8 mouse cellular contexts compared by ENCODE assay signal in genomic region chr17:23725999-23726757, GRCm38 (mm10). TPM values are rescaled to one million over a fixed set of nuclear protein-coding genes. Genes with fewer than 3 reads are reported as not detected.
A peak's percentile ranks its signal among the peaks of the same experiment; 100 is the strongest.
DNase-seq lines count a peak whose midpoint lies in the region; ATAC-seq and TF ChIP-seq lines count a peak whose summit lies in the region.

Pkmyt1 (plus strand) TSS chr17:23726336.

- intact Hi-C loops in heart, adult 2 months (cut with DNase I), result no loop called here

- peak within 1 kb of the TSS; percentile 73 for H3K27ac ChIP-seq in embryonic facial prominence, embryonic 13.5 days
- peak within 1 kb of the TSS; percentile 86 for H3K27ac ChIP-seq in heart, adult 2 months
- peak within 1 kb of the TSS; percentile 73; the same call in 1 of the 2 replicates for H3K27ac ChIP-seq in limb, embryonic 13.5 days
- peak within 1 kb of the TSS; percentile 61 for H3K27ac ChIP-seq in midbrain, embryonic 16.5 days (ENCODE audit: low read length)

- peak; percentile 95 for TF ChIP-seq POLR2A in heart, adult 2 months (IDR thresholded peaks at IDR 0.05; ENCODE audit: insufficient read depth, low read depth, low read length)

- H3K4me1 ChIP-seq in embryonic facial prominence, embryonic 13.5 days, result peaks cover 13% of the 10 kb centered on the region; the same call in 1 of the 2 replicates
- peaks cover 3% of the 10 kb centered on the region for H3K4me1 ChIP-seq in heart, adult 2 months (ENCODE audit: control insufficient read depth, insufficient read depth, low read length)
- H3K4me1 ChIP-seq in limb, embryonic 13.5 days, result peaks cover 17% of the 10 kb centered on the region
- peaks cover 10% of the 10 kb centered on the region; the same call in 1 of the 2 replicates for H3K4me1 ChIP-seq in midbrain, embryonic 16.5 days (ENCODE audit: control insufficient read depth, insufficient read depth, low read length)

- peak; percentile 21 for TF ChIP-seq CTCF in heart, adult 2 months (IDR thresholded peaks at IDR 0.05)

- H3K4me3 ChIP-seq in embryonic facial prominence, embryonic 13.5 days, result peak within 1 kb of the TSS; percentile 86
- H3K4me3 ChIP-seq in heart, adult 2 months, result peak within 1 kb of the TSS; percentile 91
- H3K4me3 ChIP-seq in limb, embryonic 13.5 days, result peak within 1 kb of the TSS; percentile 88
- peak within 1 kb of the TSS; percentile 90 for H3K4me3 ChIP-seq in midbrain, embryonic 16.5 days (ENCODE audit: low read depth, low read length)

- peak; percentile 91 for ATAC-seq in embryonic facial prominence, embryonic 13.5 days (ENCODE audit: insufficient number of reproducible peaks, insufficient read depth, low FRiP score, low TSS enrichment, low read depth)
- peak; percentile 93 for ATAC-seq in limb, embryonic 13.5 days (ENCODE audit: low FRiP score, low read depth)
- peak; percentile 93 for ATAC-seq in midbrain, embryonic 16.5 days

- H3K27me3 ChIP-seq in embryonic facial prominence, embryonic 13.5 days, result no peaks in the 10 kb centered on the region
- H3K27me3 ChIP-seq in heart, adult 2 months (ENCODE audit: control insufficient read depth, insufficient read depth, low read length), result no peaks in the 10 kb centered on the region
- no peaks in the 10 kb centered on the region for H3K27me3 ChIP-seq in limb, embryonic 13.5 days
- H3K27me3 ChIP-seq in midbrain, embryonic 16.5 days (ENCODE audit: control insufficient read depth, insufficient read depth, low read depth, low read length), result no peaks in the 10 kb centered on the region

- peak; percentile 95 for DNase-seq in 3134 (ENCODE audit: extremely low read depth, insufficient read length, low spot score)
- DNase-seq in adrenal gland, postnatal 36 days, result peak; percentile 97 to 99
- DNase-seq in heart, adult 2 months, result peak; percentile 96 to 98
- peak; percentile 93 to 94 for DNase-seq in kidney, adult 8-10 months
- DNase-seq in spleen, postnatal 10 days (ENCODE audit: low spot score in 2 of 2), result peak; percentile 97 to 98

- H3K4me2 ChIP-seq in embryonic facial prominence, embryonic 13.5 days, result peak within 1 kb of the TSS; percentile 77
- H3K4me2 ChIP-seq in limb, embryonic 13.5 days (replicated peaks), result peak within 1 kb of the TSS; percentile 80
- peak within 1 kb of the TSS; percentile 92 for H3K4me2 ChIP-seq in midbrain, embryonic 16.5 days (ENCODE audit: low read length)

- no peaks in the 10 kb centered on the region for H3K9me3 ChIP-seq in embryonic facial prominence, embryonic 13.5 days
- no peaks in the 10 kb centered on the region for H3K9me3 ChIP-seq in limb, embryonic 13.5 days
- no peaks in the 10 kb centered on the region for H3K9me3 ChIP-seq in midbrain, embryonic 16.5 days (replicated peaks; ENCODE audit: control insufficient read depth, low read length, poor library complexity, severe bottlenecking)

- H3K9ac ChIP-seq in embryonic facial prominence, embryonic 13.5 days, result peak within 1 kb of the TSS; percentile 83
- H3K9ac ChIP-seq in heart, adult 2 months (ENCODE audit: low read depth, low read length), result peak within 1 kb of the TSS; percentile 71
- peak within 1 kb of the TSS; percentile 76 for H3K9ac ChIP-seq in limb, embryonic 13.5 days
- peak within 1 kb of the TSS; percentile 80 for H3K9ac ChIP-seq in midbrain, embryonic 16.5 days (ENCODE audit: low read depth, low read length)

- no peaks in the 10 kb centered on the region for H3K36me3 ChIP-seq in embryonic facial prominence, embryonic 13.5 days
- no peaks in the 10 kb centered on the region for H3K36me3 ChIP-seq in heart, adult 2 months (ENCODE audit: control insufficient read depth, insufficient read depth, low read length)
- H3K36me3 ChIP-seq in limb, embryonic 13.5 days, result no peaks in the 10 kb centered on the region
- no peaks in the 10 kb centered on the region for H3K36me3 ChIP-seq in midbrain, embryonic 16.5 days (ENCODE audit: control insufficient read depth, insufficient read depth, low read length)

- no peaks in the 10 kb centered on the region for H3K79me2 ChIP-seq in heart, adult 2 months (replicated peaks; ENCODE audit: control insufficient read depth, insufficient read depth, low read length)

- no peak for TF ChIP-seq EP300 in heart, adult 2 months (IDR thresholded peaks at IDR 0.05; ENCODE audit: insufficient read depth, low read depth, low read length)

- WGBS in embryonic facial prominence, embryonic 13.5 days, result 2% methylated on average over 73 of the region's 73 CpGs
- WGBS in heart, adult 2 months, result 2% methylated on average over 73 of the region's 73 CpGs
- 2% methylated on average over 73 of the region's 73 CpGs for WGBS in limb, embryonic 13.5 days
- WGBS in midbrain, embryonic 16.5 days, result under 1% methylated on average over 63 of the region's 73 CpGs

RNA-seq across cellular contexts. Expression of gene Pkmyt1, which starts in this region (rescaled TPM):
- 1 to 10 TPM; 4.0 to 5.6 TPM for total RNA-seq in adrenal gland, postnatal 36 days (2021)
- polyA plus RNA-seq in embryonic facial prominence, embryonic 13.5 days (2015; fragmentation: Nextera tagmentation; extraction: Ambion mirVana), result 49.3 and 56.2 TPM in 2 replicates
- 1 to 10 TPM; 1.2 to 1.6 TPM for total RNA-seq in heart, adult 2 months (2021)
- 3.9 and 5.6 TPM in 2 replicates for polyA plus RNA-seq in heart, adult 2 months (2012; rRNA removed)
- 47.5 and 52.8 TPM in 2 replicates for polyA plus RNA-seq in limb, embryonic 13.5 days (2015; fragmentation: Nextera tagmentation; extraction: Ambion mirVana)
- polyA plus RNA-seq in midbrain, embryonic 16.5 days (2015; fragmentation: Nextera tagmentation; extraction: Ambion mirVana), result 17.9 and 19.7 TPM in 2 replicates

Comparison
In these comparisons a context has a peak if more than half of its experiments do, and no peak if none do; other contexts are left out.
1. Peak in every context shown above with its lines: DNase-seq, ATAC-seq, H3K4me3 ChIP-seq and H3K27ac ChIP-seq.